Mouse (Mus musculus): ENCODE results near the gene D130040H23Rik.

DNA sequence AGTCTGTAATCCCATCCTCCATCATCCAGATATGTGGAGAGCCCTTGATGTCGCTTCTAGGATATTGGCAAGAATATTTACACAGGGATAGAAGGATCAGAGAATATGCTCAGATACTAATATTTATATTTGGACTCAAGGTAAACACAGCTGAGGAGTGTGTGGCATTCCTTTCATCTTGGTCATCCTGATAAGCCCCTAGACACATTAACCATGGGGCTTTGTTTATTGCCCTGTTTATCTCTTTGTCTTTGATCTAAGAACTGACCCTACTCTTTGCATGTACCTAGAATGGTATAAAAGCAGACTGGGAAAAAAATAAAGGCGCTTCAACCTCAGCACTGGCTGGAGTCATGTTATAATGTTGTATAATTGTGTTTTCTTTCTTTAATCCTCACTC lies 28.3 kb upstream of the D130040H23Rik start:
- TF ChIP-seq POLR2A (IDR thresholded peaks at IDR 0.05; ENCODE audit: insufficient read depth, low read depth, low read length) (no peak), CTCF (IDR thresholded peaks at IDR 0.05; ENCODE audit: insufficient read depth, low read depth, low read length) (no peak)

All from olfactory bulb, adult 2 months (tissue).